Mouse (Mus musculus): ENCODE data around the gene Ufd1.

GRCm38 (mm10) chr16:18766390-18766789 is 45.2 kb upstream of the Ufd1 start:
- TF ChIP-seq CTCF (IDR thresholded peaks at IDR 0.05; ENCODE audit: low read depth) = no peak
- no peak for TF ChIP-seq EP300 (IDR thresholded peaks at IDR 0.05; ENCODE audit: low read depth)
